Mouse (Mus musculus) E14TG2a.4 (cell line): Measurements from ENCODE around the gene Nsmce3.
A peak's percentile ranks its signal among the peaks of the same experiment; 100 is the strongest.

Experiments used
- H3K27me3 ChIP-seq: 2 replicates; pipeline ENCODE4 v1.6.1; 2014; ENCODE audit warnings: low read length, control low read depth; ENCODE audit not compliant: insufficient read depth
- H3K36me3 ChIP-seq: 2 replicates; pipeline ENCODE4 v1.6.1; 2014; ENCODE audit warnings: low read length, control low read depth; ENCODE audit not compliant: insufficient read depth
- H3K4me1 ChIP-seq: replicated peaks from 2 replicates; pipeline ENCODE4 v1.6.1; 2014; ENCODE audit warnings: low read depth, low read length, control low read depth
- H3K4me3 ChIP-seq: replicated peaks from 2 replicates; pipeline ENCODE4 v1.5.1; 2014; ENCODE audit warnings: mild to moderate bottlenecking, low read length
- H3K9me3 ChIP-seq: 2 replicates; pipeline ENCODE4 v1.6.1; 2014; ENCODE audit warnings: low read length, control low read depth
- CTCF ChIP-seq: conservative IDR thresholded peaks from 2 replicates; pipeline ENCODE4 v1.5.1; 2014; ENCODE audit warnings: low read length
- NANOG ChIP-seq: IDR thresholded peaks from 2 replicates; pipeline ENCODE4 v1.6.1; 2014; ENCODE audit warnings: borderline replicate concordance, low read length, mixed read lengths
- POU5F1 ChIP-seq: IDR thresholded peaks from 2 replicates; pipeline ENCODE4 v1.6.1; 2014; ENCODE audit warnings: low read length, borderline replicate concordance

Nsmce3 gene

DNA sequence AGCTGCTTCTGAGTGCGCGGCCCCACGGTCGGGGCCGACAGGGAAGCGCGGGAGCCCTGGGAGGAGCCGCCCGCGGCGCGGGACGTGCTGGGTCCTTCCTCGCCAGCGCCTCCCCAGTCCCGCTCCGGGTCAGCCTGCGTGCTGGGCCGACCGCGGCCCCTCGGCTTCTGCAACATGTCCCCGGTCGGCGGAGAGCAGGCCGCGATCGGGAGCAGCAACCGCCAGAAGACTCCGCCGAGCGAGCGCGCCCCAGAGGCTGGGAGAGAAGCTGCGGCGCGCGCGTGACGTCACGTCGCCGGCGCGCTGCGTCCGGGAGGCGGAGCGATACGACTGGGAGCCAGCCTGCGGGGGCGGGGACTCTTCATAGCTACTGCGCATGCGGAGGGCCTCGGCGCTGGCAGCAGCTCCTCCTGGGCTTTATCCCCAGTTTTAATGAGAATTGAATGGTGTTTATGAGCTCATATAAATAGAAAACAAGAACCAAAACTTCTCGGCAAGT lies at the start of gene Nsmce3:
TSS of gene Nsmce3 (minus strand) at position 255 of the 499 bp plus-strand sequence.
- Histone ChIP-seq H3K9me3 (no peaks in the 10 kb centered on the region), H3K4me1 (peaks cover 43% of the 10 kb centered on the region), H3K27me3 (peaks cover 3% of the 10 kb centered on the region; the same call in 1 of the 2 replicates), H3K4me3 (peak within 1 kb of the TSS; percentile 97), H3K36me3 (peaks cover 17% of the 10 kb centered on the region)
- no peak for TF ChIP-seq POU5F1
- TF ChIP-seq NANOG, result no peak
- TF ChIP-seq CTCF, result no peak

DNA sequence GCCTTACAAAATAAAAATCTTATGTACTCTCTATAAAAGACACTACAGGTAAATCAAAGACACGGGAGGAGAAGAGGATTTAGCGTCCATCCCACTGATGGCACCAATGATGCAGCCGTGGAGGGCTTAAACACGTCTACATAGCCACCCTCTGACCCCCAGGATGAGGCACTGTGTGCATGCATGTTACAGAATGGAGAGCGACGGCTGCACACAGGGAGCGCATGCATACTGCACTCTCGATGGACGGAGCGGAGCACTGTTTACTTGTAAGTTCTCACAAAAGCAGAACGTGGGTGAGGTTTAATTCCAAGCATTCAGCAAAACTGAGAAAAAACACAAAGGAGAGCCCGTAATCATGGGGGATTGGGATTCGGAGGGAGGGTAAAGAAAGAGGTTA lies 48.4 kb upstream of the Nsmce3 start:
- Histone ChIP-seq H3K9me3 (peaks cover 7% of the 10 kb centered on the region), H3K4me3 (no peak overlapping the region), H3K4me1 (no peaks in the 10 kb centered on the region), H3K27me3 (no peaks in the 10 kb centered on the region), H3K36me3 (no peaks in the 10 kb centered on the region)
- no peak for TF ChIP-seq NANOG
- TF ChIP-seq POU5F1, result no peak
- TF ChIP-seq CTCF, result no peak

DNA sequence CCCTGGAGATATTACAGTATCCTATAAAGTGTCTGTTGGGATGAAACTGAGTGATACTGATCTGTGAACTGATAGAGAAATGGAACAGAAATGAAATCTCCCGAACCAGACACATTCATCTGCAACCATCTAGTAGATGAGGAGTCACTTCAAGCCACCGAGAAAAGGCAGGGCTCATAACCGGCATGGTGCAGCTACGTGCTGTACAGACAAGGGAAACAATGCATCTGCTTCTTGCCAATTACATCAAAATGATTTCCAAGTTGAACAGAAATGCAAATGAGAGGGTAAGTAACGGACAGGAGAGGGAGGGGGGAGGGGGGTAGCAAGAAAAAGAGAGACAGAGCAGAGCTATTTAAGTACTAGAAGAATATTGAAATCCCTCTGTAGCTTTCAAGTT lies 47.9 kb upstream of the Nsmce3 start:
- Histone ChIP-seq H3K27me3 (no peaks in the 10 kb centered on the region), H3K36me3 (no peaks in the 10 kb centered on the region), H3K4me1 (no peaks in the 10 kb centered on the region), H3K4me3 (no peak overlapping the region), H3K9me3 (peaks cover 7% of the 10 kb centered on the region)
- TF ChIP-seq POU5F1, result no peak

DNA sequence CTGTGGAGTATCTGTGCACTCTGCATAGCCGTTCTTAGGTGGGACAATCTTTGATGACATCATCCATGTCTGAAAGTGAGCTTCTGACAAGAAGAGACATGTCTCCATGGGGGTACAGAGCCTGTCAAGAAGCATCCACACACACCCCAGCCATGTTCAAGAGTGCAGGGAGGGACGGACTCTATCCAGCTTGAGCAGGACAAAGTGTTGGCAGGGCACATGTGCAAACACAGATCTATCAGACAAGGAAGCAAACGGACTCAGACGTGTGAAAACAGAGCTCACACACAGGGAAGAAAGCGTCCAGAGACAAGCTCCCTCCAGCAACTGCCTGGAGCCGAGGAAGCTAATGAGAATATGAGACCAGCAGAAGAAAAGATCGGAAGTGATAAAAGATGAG lies 43.9 kb upstream of the Nsmce3 start:
- Histone ChIP-seq H3K4me3 (no peak overlapping the region), H3K4me1 (no peaks in the 10 kb centered on the region), H3K27me3 (no peaks in the 10 kb centered on the region), H3K36me3 (no peaks in the 10 kb centered on the region), H3K9me3 (peaks cover 7% of the 10 kb centered on the region)
- no peak for TF ChIP-seq NANOG
- no peak for TF ChIP-seq POU5F1
- TF ChIP-seq CTCF, result no peak

DNA sequence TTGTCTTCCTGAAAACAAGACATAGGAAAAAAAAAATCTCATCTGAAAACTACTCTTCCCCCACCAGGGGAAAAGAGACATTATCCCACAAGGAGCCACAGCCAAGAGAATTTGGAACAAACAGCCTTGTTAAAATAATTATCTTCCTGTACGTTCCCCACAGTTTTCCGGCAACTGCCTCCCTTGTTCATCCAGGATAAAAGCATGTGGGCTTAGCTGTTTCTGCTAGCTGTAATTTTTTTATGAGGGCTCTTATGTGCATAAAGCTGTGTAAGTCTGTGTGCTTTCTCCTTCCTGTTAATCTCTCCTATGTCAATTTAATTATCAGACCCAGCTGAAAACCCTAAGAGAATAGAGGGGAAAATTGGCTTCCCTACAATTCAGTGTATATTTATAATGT lies 42.3 kb upstream of the Nsmce3 start:
- H3K4me3 ChIP-seq, result no peak overlapping the region
- H3K27me3 ChIP-seq, result no peaks in the 10 kb centered on the region
- TF ChIP-seq NANOG (no peak), CTCF (no peak), POU5F1 (no peak)
- H3K9me3 ChIP-seq, result peaks cover 7% of the 10 kb centered on the region
- no peaks in the 10 kb centered on the region for H3K36me3 ChIP-seq
- no peaks in the 10 kb centered on the region for H3K4me1 ChIP-seq

DNA sequence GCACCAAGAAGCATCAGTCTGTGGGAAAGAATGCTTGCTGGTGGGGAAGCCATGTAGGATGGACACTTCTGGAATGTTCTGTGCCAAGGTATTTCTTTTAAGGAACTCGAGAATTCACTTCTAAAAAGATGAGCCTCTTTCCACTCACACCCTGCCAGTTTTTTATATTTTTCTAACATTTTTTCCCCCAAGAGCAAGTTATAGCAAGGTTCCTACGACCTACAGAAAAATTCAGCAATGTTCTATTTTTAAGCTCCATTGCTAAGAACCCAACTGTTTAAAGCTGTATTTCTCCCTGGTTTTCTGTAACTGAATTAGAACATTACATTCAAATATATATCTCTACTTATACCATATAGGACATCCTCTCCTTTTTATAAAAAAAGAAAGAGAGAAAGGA lies 39.1 kb upstream of the Nsmce3 start:
- Histone ChIP-seq H3K9me3 (no peaks in the 10 kb centered on the region), H3K4me1 (no peaks in the 10 kb centered on the region), H3K4me3 (no peak overlapping the region), H3K36me3 (no peaks in the 10 kb centered on the region), H3K27me3 (no peaks in the 10 kb centered on the region)
- TF ChIP-seq NANOG (no peak), POU5F1 (no peak), CTCF (no peak)

DNA sequence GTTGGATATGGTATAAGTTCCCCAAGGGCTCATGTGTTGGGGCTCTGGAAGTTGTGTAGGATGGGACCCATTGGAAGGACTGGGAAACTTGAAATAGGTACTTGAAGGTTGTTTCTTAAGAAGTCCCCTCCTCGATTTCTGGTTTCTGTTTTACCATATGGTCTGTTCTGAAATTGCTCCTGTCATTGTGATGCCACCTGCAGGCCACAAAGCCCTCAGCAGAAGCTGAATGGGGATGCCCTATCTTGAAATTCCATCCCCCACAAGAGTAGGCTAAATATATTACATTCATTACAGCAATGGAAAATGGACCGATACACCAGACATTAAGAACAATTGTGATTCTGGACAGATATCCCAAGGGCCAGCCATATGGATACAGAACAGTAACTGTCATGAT lies 37.4 kb upstream of the Nsmce3 start:
- peaks cover 8% of the 10 kb centered on the region; the same call in 1 of the 2 replicates for H3K4me1 ChIP-seq
- no peak for TF ChIP-seq NANOG
- TF ChIP-seq POU5F1, result no peak
- TF ChIP-seq CTCF, result no peak
- H3K27me3 ChIP-seq, result no peaks in the 10 kb centered on the region
- H3K9me3 ChIP-seq, result peaks cover under 1% of the 10 kb centered on the region; the same call in 1 of the 2 replicates
- no peaks in the 10 kb centered on the region for H3K36me3 ChIP-seq
- H3K4me3 ChIP-seq, result no peak overlapping the region

DNA sequence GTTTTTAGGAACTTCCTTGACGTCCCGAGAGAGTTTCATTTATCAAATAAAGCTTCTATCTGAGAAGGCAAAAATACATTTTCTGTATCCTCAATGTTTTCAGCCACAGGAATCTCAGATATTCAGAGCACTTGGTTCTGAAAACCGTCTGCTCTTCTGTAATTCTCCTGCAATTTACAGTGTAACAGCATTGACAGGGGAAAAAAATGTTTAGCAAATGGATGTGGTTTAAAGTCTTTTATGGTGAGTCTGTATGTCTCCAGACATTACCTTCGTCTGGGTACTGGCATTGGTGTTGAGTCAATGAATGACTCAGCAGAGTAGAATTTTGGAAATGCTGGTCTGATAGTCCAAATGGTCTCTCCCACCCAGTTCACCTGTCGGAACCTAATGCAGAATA lies 34.2 kb upstream of the Nsmce3 start:
- peaks cover 8% of the 10 kb centered on the region; the same call in 1 of the 2 replicates for H3K4me1 ChIP-seq
- H3K4me3 ChIP-seq, result no peak overlapping the region
- TF ChIP-seq NANOG, result no peak
- TF ChIP-seq POU5F1, result no peak
- no peak for TF ChIP-seq CTCF
- no peaks in the 10 kb centered on the region for H3K27me3 ChIP-seq
- peaks cover 5% of the 10 kb centered on the region; the same call in 1 of the 2 replicates for H3K9me3 ChIP-seq
- H3K36me3 ChIP-seq, result no peaks in the 10 kb centered on the region

DNA sequence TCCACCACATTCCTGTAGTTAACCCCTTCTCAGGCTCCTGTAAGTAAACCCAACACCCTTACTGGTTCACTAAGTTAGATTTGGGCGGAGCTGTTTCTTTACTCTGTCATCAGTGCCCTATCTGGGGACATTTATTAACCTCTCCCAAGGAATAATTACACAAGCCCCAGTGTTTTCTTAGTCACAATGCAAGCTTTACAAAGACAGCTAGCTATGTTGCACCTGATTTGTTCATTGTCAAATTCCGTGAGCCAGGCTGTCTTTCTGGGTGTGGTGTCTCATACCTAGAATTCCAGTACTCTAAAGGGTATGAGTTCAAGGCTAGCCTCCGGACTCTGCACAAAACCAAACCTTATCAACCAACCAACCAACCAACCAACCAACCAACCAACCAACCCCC lies 32.7 kb upstream of the Nsmce3 start:
- peaks cover 5% of the 10 kb centered on the region; the same call in 1 of the 2 replicates for H3K9me3 ChIP-seq
- no peak overlapping the region for H3K4me3 ChIP-seq
- peaks cover 8% of the 10 kb centered on the region; the same call in 1 of the 2 replicates for H3K4me1 ChIP-seq
- no peaks in the 10 kb centered on the region for H3K36me3 ChIP-seq
- H3K27me3 ChIP-seq, result no peaks in the 10 kb centered on the region
- TF ChIP-seq NANOG (no peak), POU5F1 (no peak), CTCF (no peak)
